Mouse (Mus musculus): ENCODE results near the gene Phf11a.
"Not testable (repeated sequence)": the region's sequence is repeated elsewhere in the genome, so short reads cannot be mapped to it uniquely, and the experiment has no call there.

DNA sequence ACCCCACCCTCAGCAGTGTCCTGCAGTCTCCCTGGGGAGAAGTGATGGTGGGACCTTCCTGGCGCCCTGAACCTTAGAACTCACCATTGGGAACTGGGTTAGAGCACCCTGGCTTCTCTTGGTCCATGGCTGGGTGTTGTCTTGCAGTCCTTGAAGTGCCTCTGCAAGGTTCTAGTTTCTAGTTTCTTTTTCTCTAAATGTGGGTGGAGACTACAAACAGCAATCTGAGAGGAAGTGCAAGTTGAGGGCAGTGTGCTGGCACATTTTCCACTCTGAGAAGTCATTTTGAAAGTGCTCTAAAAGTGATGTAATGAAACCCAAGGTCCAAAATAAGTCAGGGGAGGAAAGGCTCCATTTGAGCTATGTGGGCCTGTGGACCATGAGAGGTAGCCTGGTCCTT lies 43.9 kb upstream of the Phf11a start, which contains the start of gene Phf11b:
- not testable (repeated sequence) for TF ChIP-seq CTCF, EP300 (IDR thresholded peaks at IDR 0.05)

Data from lung, postnatal 0 days (tissue).